Comparison of ENCODE assay signal across 12 mouse cellular contexts in the genomic region with DNA sequence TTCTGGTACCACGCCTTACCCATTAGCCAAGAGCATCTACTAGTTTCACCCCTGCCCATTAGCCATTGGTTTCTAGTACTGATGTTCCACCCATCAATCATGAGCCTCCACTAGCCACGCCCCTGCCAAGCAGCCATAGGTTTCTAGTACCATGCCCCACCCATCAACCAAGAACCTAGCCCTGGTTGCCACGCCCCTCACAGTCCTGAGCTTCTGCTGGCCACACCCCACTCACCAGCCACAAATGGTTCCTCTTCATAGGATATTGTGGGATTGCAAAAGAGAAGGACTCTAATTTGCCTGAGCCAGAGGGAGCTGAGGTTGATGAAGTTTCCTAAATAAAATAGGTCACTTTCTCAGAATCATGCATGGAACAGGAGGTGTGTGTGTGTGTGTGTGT. TPM values are rescaled to one million over a fixed set of nuclear protein-coding genes. Genes with fewer than 3 reads are reported as not detected.
DNase-seq lines count a peak whose midpoint lies in the region; ATAC-seq and TF ChIP-seq lines count a peak whose summit lies in the region.
"Had no signal": no experiment of that assay in that cellular context is flagged by ENCODE, and none has a peak within 500 bp of the region (broad histone marks: within the 10 kb centered on the region; RNA-seq: fewer than 3 reads in every experiment).

No protein-coding gene starts in this region.

- WGBS in liver, embryonic 12.5 days (ENCODE audit: insufficient replicate concordance), result 51% methylated on average over 3 of the region's 3 CpGs
- 65% methylated on average over 3 of the region's 3 CpGs for WGBS in kidney, embryonic 15.5 days
- WGBS in thymus, adult 2 months, result 77% methylated on average over 3 of the region's 3 CpGs

- no peak for ATAC-seq in cerebellum, adult (ENCODE audit: insufficient number of reproducible peaks, low FRiP score, low TSS enrichment)
- peak; percentile 40; the same call in 1 of the 2 replicates for ATAC-seq in liver, embryonic 12.5 days
- ATAC-seq in kidney, embryonic 15.5 days (replicated peaks; ENCODE audit: low FRiP score), result no peak
- ATAC-seq: hindbrain, postnatal 0 days had no signal

- no peaks in the 10 kb centered on the region for H3K36me3 ChIP-seq in liver, embryonic 12.5 days
- no peaks in the 10 kb centered on the region for H3K36me3 ChIP-seq in kidney, embryonic 15.5 days
- H3K36me3 ChIP-seq in thymus, adult 2 months (ENCODE audit: control insufficient read depth, insufficient read depth, low read length), result no peaks in the 10 kb centered on the region
- H3K36me3 ChIP-seq: heart, embryonic 13.5 days had no signal

- H3K9ac ChIP-seq in liver, embryonic 12.5 days, result no peak overlapping the region
- no peak overlapping the region for H3K9ac ChIP-seq in kidney, embryonic 15.5 days
- H3K9ac ChIP-seq: heart, embryonic 13.5 days had no signal

- H3K27me3 ChIP-seq in liver, embryonic 12.5 days (replicated peaks), result peaks cover 53% of the 10 kb centered on the region
- H3K27me3 ChIP-seq in kidney, embryonic 15.5 days, result peaks cover 28% of the 10 kb centered on the region
- peaks cover 5% of the 10 kb centered on the region; the same call in 1 of the 2 replicates for H3K27me3 ChIP-seq in thymus, adult 2 months (ENCODE audit: control insufficient read depth, insufficient read depth, low read length)

- H3K4me3 ChIP-seq in liver, embryonic 12.5 days, result no peak overlapping the region
- H3K4me3 ChIP-seq in kidney, embryonic 15.5 days (replicated peaks), result no peak overlapping the region
- H3K4me3 ChIP-seq in thymus, adult 2 months (ENCODE audit: control insufficient read depth, insufficient read depth, low read length), result no peak overlapping the region
- H3K4me3 ChIP-seq: heart, embryonic 13.5 days had no signal

- no peaks in the 10 kb centered on the region; the same call in 1 of the 2 replicates for H3K9me3 ChIP-seq in liver, embryonic 12.5 days (replicated peaks)
- H3K9me3 ChIP-seq in kidney, embryonic 15.5 days (replicated peaks), result no peaks in the 10 kb centered on the region
- H3K9me3 ChIP-seq: heart, embryonic 13.5 days had no signal

- TF ChIP-seq CTCF in thymus, adult 2 months (IDR thresholded peaks at IDR 0.05; ENCODE audit: borderline replicate concordance, control insufficient read depth, extremely low read depth, insufficient read depth, low read length, poor library complexity), result no peak

- H3K4me1 ChIP-seq in liver, embryonic 12.5 days, result no peaks in the 10 kb centered on the region
- H3K4me1 ChIP-seq in kidney, embryonic 15.5 days, result peaks cover 8% of the 10 kb centered on the region; the same call in 1 of the 2 replicates
- no peaks in the 10 kb centered on the region for H3K4me1 ChIP-seq in thymus, adult 2 months (replicated peaks; ENCODE audit: control insufficient read depth, insufficient read depth, low read length)

- H3K4me2 ChIP-seq in liver, embryonic 12.5 days, result no peak overlapping the region
- no peak overlapping the region for H3K4me2 ChIP-seq in kidney, embryonic 15.5 days
- H3K4me2 ChIP-seq: heart, embryonic 13.5 days had no signal

- DNase-seq in cerebellum, adult 9-10 months, result peak; percentile 54
- DNase-seq in right cerebral cortex, postnatal 14 days, result peak; percentile 61
- DNase-seq in right cerebral cortex, postnatal 36 days (ENCODE audit: low spot score in 2 of 2), result no peak
- DNase-seq in B cell, adult 2 months, result no peak
- no peak for DNase-seq in thymus, adult 2 months
- DNase-seq: kidney, postnatal 25 days had no signal

- no peak overlapping the region for H3K27ac ChIP-seq in liver, embryonic 12.5 days
- no peak overlapping the region for H3K27ac ChIP-seq in kidney, embryonic 15.5 days
- H3K27ac ChIP-seq in thymus, adult 2 months (ENCODE audit: control insufficient read depth, insufficient read depth, low read length), result no peak overlapping the region
- H3K27ac ChIP-seq: heart, embryonic 13.5 days; hindbrain, postnatal 0 days; macrophage had no signal

- no peak for TF ChIP-seq POLR2A in thymus, adult 2 months (IDR thresholded peaks at IDR 0.05; ENCODE audit: control insufficient read depth, extremely low read depth, insufficient read depth, low read length, poor library complexity)

RNA-seq across cellular contexts. Expression of gene Meis3, which starts 14.2 kb away (rescaled TPM):
- polyA plus RNA-seq in liver, embryonic 12.5 days (2016; fragmentation: Nextera tagmentation; extraction: Ambion mirVana), result 4.4 and 5.7 TPM in 2 replicates
- 22.5 and 28.9 TPM in 2 replicates for polyA plus RNA-seq in kidney, embryonic 15.5 days (2015; fragmentation: Nextera tagmentation; extraction: Ambion mirVana)
- polyA plus RNA-seq in thymus, adult 2 months (2012; rRNA removed), result 65.2 and 66.8 TPM in 2 replicates

RNA-seq across cellular contexts. Expression of gene Slc8a2, which starts 31.1 kb away (rescaled TPM):
- polyA plus RNA-seq in liver, embryonic 12.5 days (2016; fragmentation: Nextera tagmentation; extraction: Ambion mirVana), result not detected in 2 replicates
- 0.09 and 0.19 TPM in 2 replicates for polyA plus RNA-seq in kidney, embryonic 15.5 days (2015; fragmentation: Nextera tagmentation; extraction: Ambion mirVana)
- 1.1 and 1.2 TPM in 2 replicates for polyA plus RNA-seq in thymus, adult 2 months (2012; rRNA removed)
- polyA plus RNA-seq: macrophage had no signal

RNA-seq across cellular contexts. Expression of gene Kptn, which starts 41.0 kb away (rescaled TPM):
- polyA plus RNA-seq in liver, embryonic 12.5 days (2016; fragmentation: Nextera tagmentation; extraction: Ambion mirVana), result 13.4 and 15.0 TPM in 2 replicates
- 30.0 and 37.5 TPM in 2 replicates for polyA plus RNA-seq in kidney, embryonic 15.5 days (2015; fragmentation: Nextera tagmentation; extraction: Ambion mirVana)
- 27.4 and 28.1 TPM in 2 replicates for polyA plus RNA-seq in thymus, adult 2 months (2012; rRNA removed)

Comparison
In these comparisons a context has a peak if more than half of its experiments do, and no peak if none do; other contexts are left out.
1. DNase-seq: peak in cerebellum, adult 9-10 months (single experiment) and right cerebral cortex, postnatal 14 days (single experiment); none in right cerebral cortex, postnatal 36 days (0 of 2), B cell, adult 2 months (0 of 2) and thymus, adult 2 months (single experiment).